Mouse (Mus musculus): Measurements from ENCODE around the gene Ankdd1a.

The Ankdd1a gene

DNA sequence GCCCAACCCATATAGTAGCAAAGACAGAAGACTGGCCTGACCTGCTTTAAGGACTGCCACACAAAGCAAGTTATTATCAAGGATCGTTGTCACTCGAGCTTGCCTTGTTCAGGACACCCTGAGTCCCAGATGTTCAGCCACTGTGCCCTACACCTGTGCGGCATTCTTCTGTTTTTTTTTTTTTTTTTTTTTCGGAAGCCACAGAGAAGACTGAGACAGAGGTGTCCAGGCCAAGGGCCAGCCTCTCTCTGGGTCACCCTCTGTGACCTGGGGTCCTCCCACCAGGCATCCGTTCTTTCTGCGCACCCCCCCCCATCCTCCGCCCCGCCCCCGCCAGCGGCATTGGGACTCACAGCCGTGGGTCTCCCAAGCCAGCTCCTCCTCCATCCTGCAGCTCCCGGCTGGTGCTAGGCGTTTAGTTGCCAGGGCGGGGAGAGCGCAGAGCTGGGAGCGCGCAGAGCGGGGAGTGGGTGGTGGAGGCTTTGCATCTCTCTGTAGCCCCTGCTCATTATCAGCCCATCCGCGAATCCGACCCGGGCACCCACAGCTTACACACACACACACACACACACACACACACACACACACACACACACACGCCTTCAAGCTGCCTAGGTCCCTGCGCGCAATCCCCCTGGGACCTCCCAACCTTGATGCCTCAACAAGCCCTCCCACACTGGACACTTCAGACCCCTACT is at the start of gene Ankdd1a:
Gene Ankdd1a (minus strand): TSS at position 387 of the 698 bp plus-strand sequence.
- no peak for DNase-seq (ENCODE audit: low read depth, low spot score)

- no peak for DNase-seq (ENCODE audit: low read depth, low spot score)
Measured at GRCm38 (mm10) chr9:65569491-65569971, 49.5 kb upstream of the Ankdd1a start.

DNA sequence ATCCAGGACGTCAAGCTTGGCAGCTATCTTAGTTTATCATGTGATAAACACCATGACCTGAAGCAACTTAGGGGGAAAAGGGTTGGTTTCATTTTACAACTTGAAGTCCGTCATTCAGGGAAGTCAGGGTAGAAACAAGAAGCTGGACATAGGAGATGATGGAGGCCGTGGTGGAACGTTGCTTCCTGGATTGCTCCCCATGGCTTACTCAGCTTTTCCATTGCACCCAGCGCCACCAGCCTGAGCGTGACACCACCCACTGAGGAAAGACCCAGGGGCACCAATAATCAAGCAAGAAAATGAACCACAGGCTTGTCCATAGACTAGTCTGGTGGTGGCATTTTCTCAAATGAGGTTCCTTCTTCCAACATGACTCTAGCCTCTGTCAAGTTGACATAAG is 48.8 kb upstream of the Ankdd1a start:
- DNase-seq (ENCODE audit: low read depth, low spot score): no peak

GRCm38 (mm10) chr9:65564698-65565097 is 44.7 kb upstream of the Ankdd1a start:
- DNase-seq (ENCODE audit: low read depth, low spot score): no peak

DNA sequence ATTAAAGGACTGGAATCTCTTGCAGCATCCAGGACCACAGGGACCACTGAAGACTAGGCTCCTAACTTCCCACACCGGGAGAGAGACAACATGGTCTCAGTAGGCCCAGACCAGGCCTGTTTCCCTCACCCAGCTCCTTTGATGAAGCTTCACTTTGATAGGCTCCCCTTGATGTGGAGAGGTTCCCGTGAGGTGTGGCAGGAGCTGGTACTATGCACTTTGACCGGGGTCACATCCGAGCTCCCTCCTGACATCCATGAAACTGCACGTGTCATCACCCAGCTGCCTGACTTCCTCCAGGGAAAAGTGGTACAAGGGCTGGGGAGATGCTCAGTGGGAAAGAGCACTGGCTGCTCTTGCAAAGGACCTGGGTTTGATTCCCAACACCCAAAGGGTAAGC is 43.1 kb upstream of the Ankdd1a start:
- DNase-seq (ENCODE audit: low read depth, low spot score): no peak

DNA sequence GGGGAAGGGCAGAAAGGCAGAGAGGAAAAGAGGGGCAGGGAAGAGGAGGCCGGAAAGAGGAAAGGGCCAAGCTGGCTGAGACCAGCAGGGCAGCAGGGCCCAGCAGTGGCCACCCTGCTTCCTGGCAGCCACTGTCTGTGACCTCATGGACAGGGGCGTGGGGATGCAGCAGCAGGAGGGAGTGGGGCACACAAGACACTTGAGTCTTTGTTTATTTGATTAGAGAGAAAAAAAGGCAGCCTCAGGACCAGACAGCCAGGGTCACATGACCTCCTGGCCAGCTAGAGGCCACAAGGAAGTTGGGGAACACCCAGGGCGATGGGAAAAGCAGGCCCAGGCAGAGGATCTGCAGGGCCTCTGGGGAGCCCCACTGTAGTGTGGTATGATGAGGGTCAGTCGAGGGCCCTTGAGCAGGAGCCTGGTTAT is 42.1 kb upstream of the Ankdd1a start:
- no peak for DNase-seq (ENCODE audit: low read depth, low spot score)

GRCm38 (mm10) chr9:65561016-65561415 is 41.0 kb upstream of the Ankdd1a start:
- DNase-seq (ENCODE audit: low read depth, low spot score): no peak

DNA sequence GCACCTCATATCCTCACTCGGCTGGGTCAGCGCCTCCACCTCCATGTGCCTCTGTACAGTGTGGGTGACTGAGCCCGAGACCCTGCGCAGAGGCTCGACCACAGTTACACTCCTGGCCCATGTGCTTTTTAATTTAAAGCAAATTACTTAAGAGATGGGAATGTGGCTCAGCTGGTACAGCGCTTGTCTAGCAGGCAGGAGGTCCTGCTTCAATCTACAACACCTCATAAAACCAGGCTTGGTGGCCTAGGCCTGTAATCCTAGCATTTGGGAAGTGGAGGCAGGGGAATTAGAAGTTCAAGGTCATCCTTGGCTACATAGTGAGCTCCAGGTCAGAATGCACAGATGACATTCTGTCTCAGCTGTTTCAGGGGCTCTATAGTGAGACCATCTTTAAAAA is 38.8 kb upstream of the Ankdd1a start:
- DNase-seq (ENCODE audit: low read depth, low spot score): no peak

GRCm38 (mm10) chr9:65556979-65557378 is 37.0 kb upstream of the Ankdd1a start:
- no peak for DNase-seq (ENCODE audit: low read depth, low spot score)

DNA sequence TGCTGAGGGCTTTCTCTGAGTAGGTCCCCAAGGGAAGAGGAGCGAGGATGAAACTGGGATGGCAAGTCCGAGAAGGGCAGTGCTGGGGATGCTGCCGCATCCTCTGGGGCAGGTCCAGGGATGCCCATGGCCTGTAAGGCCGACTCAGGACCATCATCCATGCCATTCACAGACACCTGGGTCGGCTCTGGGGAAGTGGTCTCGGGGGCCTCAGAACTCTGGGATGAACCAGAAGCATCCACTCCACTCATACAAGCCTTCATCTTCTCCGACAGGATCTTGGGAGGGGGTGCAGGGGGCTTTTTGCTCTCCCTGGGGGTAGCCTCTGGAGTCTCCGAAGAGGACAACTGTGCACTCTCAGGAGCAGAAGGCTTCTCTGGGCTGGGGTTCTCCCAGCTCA is 36.4 kb upstream of the Ankdd1a start:
- no peak for DNase-seq (ENCODE audit: low read depth, low spot score)

GRCm38 (mm10) chr9:65555621-65556020 is 35.6 kb upstream of the Ankdd1a start:
- no peak for DNase-seq (ENCODE audit: low read depth, low spot score)

GRCm38 (mm10) chr9:65555001-65555405 is 35.0 kb upstream of the Ankdd1a start:
- DNase-seq (ENCODE audit: low read depth, low spot score): no peak

- DNase-seq (ENCODE audit: low read depth, low spot score): no peak
Measured at GRCm38 (mm10) chr9:65552711-65553110, 32.7 kb upstream of the Ankdd1a start.

DNA sequence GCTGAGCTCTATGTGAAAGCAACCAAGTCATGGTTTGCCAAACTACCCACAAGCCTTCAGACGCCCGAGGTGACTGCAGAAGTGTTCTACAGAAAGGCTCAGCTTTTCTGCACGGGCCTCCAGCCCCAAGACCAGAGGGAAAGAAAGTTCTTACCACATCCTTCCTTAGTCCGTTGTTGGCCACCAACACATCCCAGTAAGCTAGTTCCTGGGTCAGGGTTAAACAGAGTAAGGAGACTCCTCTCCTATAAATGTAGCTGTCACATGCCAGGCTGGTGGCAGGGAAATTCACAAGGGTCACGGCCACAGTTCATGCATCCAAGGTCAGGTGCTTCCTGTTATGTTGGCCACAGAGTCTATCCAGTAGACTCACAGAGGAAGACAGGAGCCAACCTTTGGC is 32.1 kb upstream of the Ankdd1a start:
- no peak for DNase-seq (ENCODE audit: low read depth, low spot score)

- DNase-seq (ENCODE audit: low read depth, low spot score): no peak
Measured at GRCm38 (mm10) chr9:65551035-65551434, 31.0 kb upstream of the Ankdd1a start.

- no peak for DNase-seq (ENCODE audit: low read depth, low spot score)
Measured at GRCm38 (mm10) chr9:65550079-65550831, 30.3 kb upstream of the Ankdd1a start.

DNA sequence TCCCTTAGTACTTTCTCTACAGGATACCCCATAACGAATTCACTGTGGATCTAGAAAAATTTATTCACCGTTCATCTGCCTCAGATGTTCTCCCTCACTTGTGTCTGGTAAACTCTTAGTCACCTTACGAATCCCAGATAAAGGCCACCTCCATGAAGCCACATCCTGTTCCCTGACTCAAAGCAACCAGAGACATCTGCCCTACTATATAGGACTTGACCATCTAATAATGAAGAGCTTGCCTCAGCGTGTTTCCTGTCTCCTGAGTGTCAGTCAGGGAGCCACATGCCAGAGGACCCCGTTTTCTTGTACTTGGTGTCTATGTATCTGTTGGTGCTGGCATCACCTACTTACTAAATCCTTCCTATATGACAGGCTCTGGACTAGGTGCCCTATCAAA is 29.6 kb upstream of the Ankdd1a start:
- DNase-seq (ENCODE audit: low read depth, low spot score): no peak

DNA sequence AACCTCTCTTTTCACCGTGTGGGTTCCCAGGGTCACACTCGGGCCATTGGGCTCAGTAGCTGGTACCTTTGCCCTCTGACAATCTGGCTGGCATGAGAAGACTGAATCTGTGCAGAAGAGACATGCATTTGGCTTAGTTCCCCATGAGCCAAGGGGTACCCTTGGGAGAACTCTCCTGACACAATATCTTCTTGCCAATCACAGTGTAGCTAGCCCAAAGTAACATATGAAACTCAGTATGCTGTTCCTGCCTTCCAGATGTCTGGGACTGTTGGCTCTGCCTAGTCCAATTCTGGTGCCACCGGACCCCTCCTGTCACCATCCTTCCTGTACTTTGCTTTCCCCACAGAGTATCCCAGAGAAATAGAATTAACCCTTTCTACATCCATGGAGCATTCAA is 29.1 kb upstream of the Ankdd1a start:
- DNase-seq (ENCODE audit: low read depth, low spot score): no peak

GRCm38 (mm10) chr9:65548311-65548710 is 28.3 kb upstream of the Ankdd1a start:
- DNase-seq (ENCODE audit: low read depth, low spot score): no peak

DNA sequence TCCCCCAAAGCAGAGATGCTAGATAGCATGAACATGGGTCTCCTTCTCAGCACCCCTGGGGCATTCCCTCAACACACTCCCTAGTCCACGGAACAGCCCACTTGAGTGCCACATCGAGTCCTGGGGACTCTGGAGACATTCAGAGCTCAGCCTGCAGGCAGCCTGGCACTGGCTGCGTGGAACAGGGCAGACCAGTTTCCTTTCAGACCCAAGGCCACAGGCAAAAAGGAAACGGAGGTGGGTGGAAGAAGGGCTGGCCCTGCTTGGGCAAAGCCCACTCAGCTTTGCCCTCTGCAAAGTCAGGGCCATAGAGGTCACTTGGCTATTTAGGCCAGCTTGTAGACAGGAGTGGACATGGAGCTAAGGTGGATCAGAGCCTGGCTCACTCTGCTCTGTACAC is 27.9 kb upstream of the Ankdd1a start:
- DNase-seq (ENCODE audit: low read depth, low spot score): no peak

DNA sequence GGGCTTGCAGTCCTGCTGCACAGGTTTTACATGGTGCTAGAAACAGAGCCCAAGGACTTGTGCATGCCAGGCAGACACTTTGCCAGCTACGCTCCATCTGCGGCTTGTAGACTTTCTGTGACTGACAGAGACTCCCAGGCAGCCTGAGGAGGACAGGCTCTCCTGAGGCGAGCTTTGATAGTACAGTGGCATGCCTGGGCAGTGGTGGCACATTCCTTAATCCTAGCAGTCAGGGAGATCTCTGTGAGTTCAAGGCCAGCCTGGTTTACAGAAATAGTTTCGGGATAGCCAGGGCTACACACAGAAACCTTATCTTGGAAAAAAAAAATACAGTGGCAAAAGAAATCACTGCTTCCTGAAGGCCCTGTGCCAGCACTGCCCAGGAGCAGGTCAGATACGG is 27.1 kb upstream of the Ankdd1a start:
- no peak for DNase-seq (ENCODE audit: low read depth, low spot score)

- no peak for DNase-seq (ENCODE audit: low read depth, low spot score)
Measured at GRCm38 (mm10) chr9:65546413-65546695, 26.4 kb upstream of the Ankdd1a start.

All from telencephalon, adult 2 months (tissue).